Mouse (Mus musculus) hindbrain, postnatal 0 days (tissue): ENCODE results near the gene Frmd4b. TPM values are rescaled to one million over a fixed set of nuclear protein-coding genes. Genes with fewer than 3 reads are reported as not detected.

Source experiments
- ATAC-seq: fragments of 200-750 bp; cut with Nextera tagmentation; 2 replicates; pipeline ENCODE4 v1.8.0; 2017; ENCODE audit warnings: mild to moderate bottlenecking, moderate TSS enrichment, moderate library complexity
- DNase-seq: peaks from one replicate; pipeline ENCODE4 v3.0.0-alpha.2; 2015; ENCODE audit warnings: low spot score
- H3K27ac ChIP-seq: fragments of 300-500 bp; sonication (generic); 2 replicates; pipeline ENCODE4 v1.5.1; 2014; ENCODE audit warnings: mild to moderate bottlenecking
- H3K27me3 ChIP-seq: fragments of 300-500 bp; sonication (generic); 2 replicates; pipeline ENCODE4 v1.6.1; 2014; ENCODE audit warnings: low read length, mixed read lengths; ENCODE audit not compliant: insufficient read depth
- H3K36me3 ChIP-seq: fragments of 300-500 bp; sonication (generic); 2 replicates; pipeline ENCODE4 v1.6.1; 2014; ENCODE audit warnings: low read length, mixed read lengths; ENCODE audit not compliant: insufficient read depth
- H3K4me1 ChIP-seq: fragments of 300-500 bp; sonication (generic); 2 replicates; pipeline ENCODE4 v1.6.1; 2014; ENCODE audit warnings: antibody characterized with exemption, low read length, mixed read lengths; ENCODE audit not compliant: insufficient read depth
- H3K4me2 ChIP-seq: fragments of 300-500 bp; sonication (generic); 2 replicates; pipeline ENCODE4 v1.6.1; 2014; ENCODE audit warnings: low read depth, mild to moderate bottlenecking, low read length, moderate library complexity, mixed read lengths
- H3K4me3 ChIP-seq: fragments of 300-500 bp; sonication (generic); 2 replicates; pipeline ENCODE4 v1.5.1; 2014; ENCODE audit warnings: low read length
- H3K9ac ChIP-seq: fragments of 300-500 bp; sonication (generic); replicated peaks from 2 replicates; pipeline ENCODE4 v1.6.1; 2014; ENCODE audit warnings: mild to moderate bottlenecking, low read length, moderate library complexity, mixed read lengths
- H3K9me3 ChIP-seq: fragments of 300-500 bp; sonication (generic); 2 replicates; pipeline ENCODE4 v1.6.1; 2016; ENCODE audit warnings: low read length, mixed read lengths
- CTCF ChIP-seq: IDR thresholded peaks from 2 replicates; pipeline ENCODE4 v1.5.1; 2016; ENCODE audit warnings: antibody characterized with exemption, control low read depth, low read depth
- WGBS: fragments of 180-500 bp; shearing (Covaris S2); extraction: QIAGEN DNeasy Blood & Tissue Kit; methylation state at CpG from one replicate; pipeline ENCODE4 v1.1.7; 2014; 5-methylcytosine and 5-hydroxymethylcytosine counted together
- polyA plus RNA-seq: library from polyadenylated mRNA; unstranded; fragments of >200 nt; fragmentation: Nextera tagmentation; extraction: Ambion mirVana; gene quantifications from 2 replicates; pipeline ENCODE4 v1.2.1, GENCODE M21; 2015
- total RNA-seq: library from RNA; depleted of rRNA; stranded (reverse); fragments of >200 nt; gene quantifications from 2 replicates; pipeline ENCODE4 v1.2.3, GENCODE M21; 2014

The Frmd4b gene
- total and polyA plus RNA-seq, 2 experiments from 2014 or later, result 12.6 to 20.2 TPM

DNA sequence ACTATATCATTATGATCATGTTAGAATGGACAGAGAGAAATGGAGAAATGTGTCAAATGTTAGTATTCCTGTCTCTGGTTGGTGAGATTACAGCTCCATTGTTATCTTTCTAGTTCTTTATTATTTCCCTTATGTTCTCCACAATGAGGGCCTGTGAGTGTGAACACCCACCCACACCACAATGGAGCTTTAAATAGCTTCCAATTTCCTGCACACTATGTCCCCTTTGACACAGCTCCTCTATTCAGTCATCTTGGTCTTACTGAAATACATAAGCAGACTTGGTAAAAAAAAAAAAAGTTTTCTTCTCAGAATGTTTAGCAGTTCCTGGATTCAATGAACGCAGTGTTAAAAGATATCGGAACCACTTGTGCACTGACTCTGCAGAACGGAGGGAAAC, 326.7 kb downstream of the Frmd4b start:
- ATAC-seq (no peak), DNase-seq (no peak)
- no peak overlapping the region for H3K9ac ChIP-seq
- no peak for TF ChIP-seq CTCF
- H3K9me3 ChIP-seq, result no peaks in the 10 kb centered on the region
- H3K27me3 ChIP-seq, result no peaks in the 10 kb centered on the region
- H3K36me3 ChIP-seq, result peaks cover 6% of the 10 kb centered on the region
- H3K27ac ChIP-seq, result no peak overlapping the region
- no peaks in the 10 kb centered on the region for H3K4me1 ChIP-seq
- WGBS, result 76% methylated on average over 3 of the region's 3 CpGs
- H3K4me2 ChIP-seq, result no peak overlapping the region
- no peak overlapping the region for H3K4me3 ChIP-seq

DNA sequence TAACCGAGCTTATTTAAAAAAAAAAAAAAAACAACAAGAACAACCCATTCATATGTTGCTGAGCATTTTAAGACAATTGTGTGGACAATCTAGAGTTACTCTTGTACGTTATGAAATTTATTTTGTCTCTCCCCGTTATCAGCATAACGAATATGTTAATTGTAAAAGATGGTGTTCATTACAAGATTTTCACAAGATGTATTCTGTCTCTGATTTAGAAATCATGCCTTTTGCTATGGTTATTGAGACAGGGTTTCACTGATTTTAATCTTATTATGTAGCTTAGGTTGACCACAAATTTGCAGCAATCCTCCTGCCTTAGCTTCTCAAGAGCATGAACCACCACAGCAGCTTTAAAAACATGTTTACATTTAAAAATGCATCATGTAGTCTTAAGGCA, 327.5 kb downstream of the Frmd4b start:
- no peak for TF ChIP-seq CTCF
- DNase-seq (no peak), ATAC-seq (no peak)
- no peaks in the 10 kb centered on the region for H3K27me3 ChIP-seq
- no peak overlapping the region for H3K4me2 ChIP-seq
- no peak overlapping the region for H3K27ac ChIP-seq
- H3K36me3 ChIP-seq, result no peaks in the 10 kb centered on the region; the same call in 1 of the 2 replicates
- no peak overlapping the region for H3K9ac ChIP-seq
- H3K4me3 ChIP-seq, result no peak overlapping the region
- H3K4me1 ChIP-seq, result no peaks in the 10 kb centered on the region
- 93% methylated on average over 4 of the region's 4 CpGs for WGBS
- H3K9me3 ChIP-seq, result no peaks in the 10 kb centered on the region

DNA sequence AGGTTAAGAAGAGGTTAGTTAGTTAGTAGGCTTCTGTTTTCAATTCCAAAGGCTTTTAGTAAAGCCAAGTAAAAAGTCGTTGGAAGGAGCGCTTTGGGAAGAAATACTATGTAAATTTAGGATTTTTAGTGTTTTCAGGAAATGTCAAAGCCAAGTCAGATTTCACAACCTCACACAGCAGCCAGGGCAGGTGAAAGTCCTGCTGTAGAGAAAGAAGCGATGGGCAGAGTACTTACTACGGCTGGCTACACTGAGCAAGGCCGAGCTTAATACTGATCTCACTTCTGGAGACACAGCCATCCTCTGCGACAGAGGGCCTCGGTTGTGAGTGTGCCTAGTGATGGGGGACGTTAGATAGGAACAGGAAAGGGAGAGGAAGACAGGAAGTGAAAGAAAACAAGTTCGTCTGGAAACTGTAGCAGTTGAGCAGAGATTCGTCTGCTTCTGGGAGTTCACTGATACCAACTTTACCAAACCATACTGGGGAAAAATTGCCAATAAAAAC, 328.0 kb downstream of the Frmd4b start:
- no peak overlapping the region for H3K27ac ChIP-seq
- no peak overlapping the region for H3K9ac ChIP-seq
- no peak overlapping the region for H3K4me3 ChIP-seq
- no peak for DNase-seq
- WGBS, result 80% methylated on average over 10 of the region's 10 CpGs
- no peak overlapping the region for H3K4me2 ChIP-seq
- no peaks in the 10 kb centered on the region for H3K9me3 ChIP-seq
- H3K27me3 ChIP-seq, result no peaks in the 10 kb centered on the region
- no peaks in the 10 kb centered on the region; the same call in 1 of the 2 replicates for H3K36me3 ChIP-seq
- H3K4me1 ChIP-seq, result no peaks in the 10 kb centered on the region
- ATAC-seq, result no peak
- TF ChIP-seq CTCF, result no peak

DNA sequence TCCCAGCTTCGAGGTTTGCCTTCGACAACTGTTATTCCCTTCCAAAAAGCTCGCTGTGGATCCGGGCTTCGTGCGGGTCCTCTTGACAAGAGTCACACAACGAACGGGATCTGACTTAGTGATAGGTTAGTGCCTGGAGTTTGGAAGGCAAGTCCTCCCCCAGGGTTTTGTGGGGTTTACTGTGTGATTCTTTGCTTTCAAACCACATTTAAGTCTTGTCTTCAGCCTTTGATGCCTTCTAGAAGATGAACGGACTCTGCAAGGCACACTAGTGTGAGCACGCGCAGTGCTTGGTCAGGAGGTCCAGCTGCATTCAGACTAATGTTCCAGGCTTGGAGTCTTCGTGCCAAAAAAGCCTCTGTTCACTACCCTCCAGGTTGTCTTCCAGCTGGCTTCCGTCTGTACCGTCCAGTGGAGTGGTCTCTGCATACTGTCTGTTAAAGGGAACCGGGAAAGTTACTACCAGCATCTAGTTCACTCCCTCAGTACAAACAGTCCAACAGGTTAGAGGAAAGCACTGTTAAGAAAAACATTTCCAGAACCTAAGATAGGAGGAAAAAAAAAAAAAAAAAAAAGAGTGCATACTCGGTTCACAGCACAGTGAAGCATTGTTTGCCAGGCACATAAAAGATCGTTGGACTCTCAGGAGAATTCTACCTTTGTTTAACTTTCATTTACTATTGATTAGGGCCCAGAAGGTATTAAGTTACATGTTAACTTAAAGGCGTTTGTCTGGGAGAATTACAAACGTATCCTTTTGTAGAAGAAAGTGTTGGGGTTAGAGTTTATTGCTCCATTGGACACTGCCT, 329.1 kb downstream of the Frmd4b start:
- no peak overlapping the region for H3K4me3 ChIP-seq
- 73% methylated on average over 19 of the region's 19 CpGs for WGBS
- no peaks in the 10 kb centered on the region; the same call in 1 of the 2 replicates for H3K36me3 ChIP-seq
- no peak overlapping the region for H3K27ac ChIP-seq
- H3K27me3 ChIP-seq, result no peaks in the 10 kb centered on the region
- no peak overlapping the region for H3K4me2 ChIP-seq
- no peaks in the 10 kb centered on the region for H3K9me3 ChIP-seq
- TF ChIP-seq CTCF, result no peak
- H3K9ac ChIP-seq, result no peak overlapping the region
- no peaks in the 10 kb centered on the region for H3K4me1 ChIP-seq
- no peak for DNase-seq
- no peak for ATAC-seq

DNA sequence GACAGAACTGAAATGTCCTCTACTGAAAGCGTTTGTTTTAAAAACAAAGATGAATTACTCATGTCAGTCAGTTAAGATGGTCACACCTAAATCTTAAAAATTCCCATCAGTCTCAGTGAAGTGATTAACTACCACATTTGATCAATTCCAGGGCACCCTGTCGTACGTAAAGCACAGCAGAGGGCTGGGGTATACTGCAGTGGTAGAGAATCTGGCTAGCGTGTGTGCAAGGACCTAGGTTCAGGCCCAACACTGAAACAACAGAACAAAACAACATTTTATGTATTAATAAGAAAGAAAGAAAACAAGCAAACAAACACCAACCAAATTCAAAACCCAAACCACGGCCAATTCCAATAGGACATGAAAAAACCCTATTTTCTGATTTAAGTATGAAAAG, 331.0 kb downstream of the Frmd4b start:
- Histone ChIP-seq H3K27me3 (no peaks in the 10 kb centered on the region), H3K9ac (no peak overlapping the region), H3K36me3 (no peaks in the 10 kb centered on the region), H3K9me3 (no peaks in the 10 kb centered on the region), H3K4me1 (no peaks in the 10 kb centered on the region), H3K27ac (no peak overlapping the region), H3K4me3 (no peak overlapping the region), H3K4me2 (no peak overlapping the region)
- ATAC-seq (no peak), DNase-seq (no peak)
- 92% methylated on average over 5 of the region's 5 CpGs for WGBS
- TF ChIP-seq CTCF, result no peak

DNA sequence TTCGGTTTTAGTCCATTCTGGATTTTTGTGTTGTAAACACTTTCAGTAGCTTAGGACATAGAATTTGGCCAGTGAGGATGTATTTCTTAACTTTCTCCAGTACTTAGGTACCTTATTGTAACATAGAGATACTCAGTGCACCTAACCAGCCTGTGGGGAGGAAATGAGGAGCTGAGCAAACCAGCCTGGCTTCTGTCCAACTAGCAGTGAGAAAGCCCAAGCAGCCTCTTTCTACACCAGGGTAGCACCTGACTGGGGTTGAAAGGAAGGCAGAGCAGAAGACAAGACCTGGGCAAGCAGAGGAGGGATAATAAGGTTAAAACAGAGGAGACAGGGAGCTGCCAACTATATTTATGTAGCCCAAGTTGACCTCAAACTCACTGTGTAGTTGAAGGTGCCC, 333.7 kb downstream of the Frmd4b start:
- Histone ChIP-seq H3K36me3 (no peaks in the 10 kb centered on the region), H3K4me2 (no peak overlapping the region), H3K4me1 (no peaks in the 10 kb centered on the region), H3K9me3 (no peaks in the 10 kb centered on the region), H3K4me3 (no peak overlapping the region), H3K9ac (no peak overlapping the region), H3K27me3 (no peaks in the 10 kb centered on the region), H3K27ac (no peak overlapping the region)
- ATAC-seq (no peak), DNase-seq (no peak)
- TF ChIP-seq CTCF, result no peak
- 92% methylated on average over 1 of the region's 1 CpGs for WGBS

DNA sequence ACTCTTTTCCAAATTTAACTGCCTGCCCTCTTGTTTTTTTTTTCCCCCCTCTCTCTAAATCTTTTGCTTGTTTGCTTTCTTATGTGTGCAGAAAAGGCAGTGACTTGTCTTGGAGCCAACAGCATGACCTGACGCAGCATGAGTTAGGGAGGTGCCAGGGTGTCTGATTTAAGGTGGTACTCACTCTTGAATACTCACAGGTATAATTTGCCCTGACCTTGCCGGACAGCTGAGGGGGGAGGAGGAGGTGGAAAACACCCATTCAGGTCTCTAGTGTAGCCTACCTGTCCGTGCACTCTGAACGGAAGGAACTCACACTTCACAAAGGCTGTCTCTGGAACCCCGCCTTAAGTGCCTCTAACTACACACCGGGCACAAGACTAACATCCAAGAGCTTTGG, 338.5 kb downstream of the Frmd4b start:
- H3K4me3 ChIP-seq, result no peak overlapping the region
- H3K4me2 ChIP-seq, result no peak overlapping the region
- H3K9ac ChIP-seq, result no peak overlapping the region
- TF ChIP-seq CTCF, result no peak
- no peak for ATAC-seq
- WGBS, result 45% methylated on average over 6 of the region's 6 CpGs
- peaks cover 9% of the 10 kb centered on the region; the same call in 1 of the 2 replicates for H3K4me1 ChIP-seq
- H3K9me3 ChIP-seq, result no peaks in the 10 kb centered on the region
- DNase-seq, result no peak
- no peaks in the 10 kb centered on the region for H3K36me3 ChIP-seq
- H3K27me3 ChIP-seq, result no peaks in the 10 kb centered on the region
- no peak overlapping the region for H3K27ac ChIP-seq
